In genomic region chr13:29983523-29984191, GRCm38 (mm10) we compare ENCODE assay signal across 8 mouse cellular contexts. TPM values are rescaled to one million over a fixed set of nuclear protein-coding genes. Genes with fewer than 3 reads are reported as not detected.
DNase-seq lines count a peak whose midpoint lies in the region; ATAC-seq and TF ChIP-seq lines count a peak whose summit lies in the region.

No protein-coding gene starts in this region.

- 1% methylated on average over 35 of the region's 35 CpGs for WGBS in heart, embryonic 14.5 days
- under 1% methylated on average over 35 of the region's 35 CpGs for WGBS in small intestine, adult 2 months

- H3K4me1 ChIP-seq in heart, embryonic 14.5 days (ENCODE audit: control insufficient read depth in 2 of 2, insufficient read depth in 2 of 2, low read length in 2 of 2): peaks cover 8 to 33% of the 10 kb centered on the region in 2 experiments
- peaks cover 8% of the 10 kb centered on the region; the same call in 1 of the 2 replicates for H3K4me1 ChIP-seq in small intestine, adult 2 months (ENCODE audit: control insufficient read depth, insufficient read depth, insufficient read length, low read length)

- no peaks in the 10 kb centered on the region for H3K27me3 ChIP-seq in heart, embryonic 14.5 days (ENCODE audit: control insufficient read depth, insufficient read depth, low read length)
- no peaks in the 10 kb centered on the region for H3K27me3 ChIP-seq in small intestine, adult 2 months (ENCODE audit: control insufficient read depth, insufficient read depth, low read length)

- H3K4me2 ChIP-seq in heart, embryonic 14.5 days (ENCODE audit: low read length): peak overlapping the region; percentile 70

- peak overlapping the region; percentile 62 to 97 for H3K4me3 ChIP-seq in heart, embryonic 14.5 days (ENCODE audit: control insufficient read depth in 1 of 2, insufficient read depth in 1 of 2, low read depth in 1 of 2, low read length in 2 of 2)
- peak overlapping the region; percentile 95 for H3K4me3 ChIP-seq in small intestine, adult 2 months (ENCODE audit: low read depth, low read length)

- H3K9me3 ChIP-seq in heart, embryonic 14.5 days (ENCODE audit: control insufficient read depth, low read length): no peaks in the 10 kb centered on the region

- H3K36me3 ChIP-seq in heart, embryonic 14.5 days (ENCODE audit: control insufficient read depth, insufficient read depth, low read length): 0 out of 2 replicates have a peak, but pooled peaks cover 11% of the 10 kb centered on the region
- H3K36me3 ChIP-seq in small intestine, adult 2 months (ENCODE audit: control insufficient read depth, insufficient read depth, low read length): peaks cover 1% of the 10 kb centered on the region; the same call in 1 of the 2 replicates

- ATAC-seq in cerebellum, adult (ENCODE audit: insufficient number of reproducible peaks, low FRiP score, low TSS enrichment): no peak
- ATAC-seq in heart, embryonic 14.5 days (ENCODE audit: insufficient number of reproducible peaks, insufficient read depth, low FRiP score, low read depth): no peak

- TF ChIP-seq POLR2A in small intestine, adult 2 months (IDR thresholded peaks at IDR 0.05; ENCODE audit: low read depth, low read length): no peak

- TF ChIP-seq CTCF in small intestine, adult 2 months (IDR thresholded peaks at IDR 0.05; ENCODE audit: extremely low read depth, insufficient read length, insufficient replicate concordance, low read depth, low read length): no peak

- H3K9ac ChIP-seq in heart, embryonic 14.5 days (ENCODE audit: low read length): peak overlapping the region; percentile 88

- peak overlapping the region; percentile 84 to 92 for H3K27ac ChIP-seq in heart, embryonic 14.5 days (replicated peaks in 1 of 2; ENCODE audit: control insufficient read depth in 1 of 2, insufficient read depth in 1 of 2, low read depth in 2 of 2, low read length in 2 of 2)
- H3K27ac ChIP-seq in small intestine, adult 2 months (ENCODE audit: insufficient read depth, low read depth, low read length): peak overlapping the region; percentile 23

- peak; percentile 40 for DNase-seq in cerebellum, adult 11 months
- DNase-seq in ES-CJ7 (ENCODE audit: low read depth, low spot score): peak; percentile 33
- DNase-seq in cerebellum, postnatal 10 days: peak; percentile 60 to 67
- peak; percentile 12 to 40 for DNase-seq in layer of hippocampus, postnatal 25 days (ENCODE audit: extremely low spot score in 1 of 2, low spot score in 1 of 2)
- peak; percentile 22 for DNase-seq in lung, postnatal 14 days

RNA-seq across cellular contexts. Expression of gene E2f3, which starts 2.2 kb away (rescaled TPM):
- polyA plus RNA-seq in heart, embryonic 14.5 days (2014; fragmentation: Nextera tagmentation; extraction: Ambion mirVana): 7.8 and 8.4 TPM in 2 replicates
- 10 to 100 TPM; 24.2 to 25.6 TPM for total RNA-seq in layer of hippocampus, postnatal 25 days (2021)
- 1.3 and 3.4 TPM in 2 replicates for polyA plus RNA-seq in small intestine, adult 2 months (2012; rRNA removed)
